Mouse (Mus musculus) layer of hippocampus, adult 2 months (tissue): ENCODE measurements around the gene Grik4. TPM values are rescaled to one million over a fixed set of nuclear protein-coding genes. Genes with fewer than 3 reads are reported as not detected.
A peak's percentile ranks its signal among the peaks of the same experiment; 100 is the strongest.

Source experiments
- DNase-seq, 2 experiments: peaks; one replicate each; pipeline ENCODE4 v3.0.0; 2022; ENCODE audit warnings: low spot score in 2 of 2
- H3K27ac ChIP-seq: fragments of 200-600 bp; 2 replicates; pipeline ENCODE4 v1.8.1; 2022
- H3K4me3 ChIP-seq: fragments of 200-600 bp; 2 replicates; pipeline ENCODE4 v1.8.1; 2022; ENCODE audit warnings: mild to moderate bottlenecking
- CTCF ChIP-seq: fragments of 200-600 bp; conservative IDR thresholded peaks from 2 replicates; pipeline ENCODE4 v1.8.1; 2022; ENCODE audit warnings: antibody characterized with exemption, mild to moderate bottlenecking, moderate library complexity
- total RNA-seq, 2 experiments: library from RNA; stranded (reverse); gene quantifications; 2 replicates each; pipeline ENCODE4 v1.2.3; 2021

The Grik4 gene
- total RNA-seq, 2 experiments from 2014 or later = 53.0 to 63.2 TPM

- TF ChIP-seq CTCF = no peak
- no peak for DNase-seq
- Histone ChIP-seq H3K4me3 (no peak overlapping the region), H3K27ac (peak overlapping the region; percentile 82)
Observed at GRCm38 (mm10) chr9:42641550-42642117, 302.7 kb downstream of the Grik4 start.

DNA sequence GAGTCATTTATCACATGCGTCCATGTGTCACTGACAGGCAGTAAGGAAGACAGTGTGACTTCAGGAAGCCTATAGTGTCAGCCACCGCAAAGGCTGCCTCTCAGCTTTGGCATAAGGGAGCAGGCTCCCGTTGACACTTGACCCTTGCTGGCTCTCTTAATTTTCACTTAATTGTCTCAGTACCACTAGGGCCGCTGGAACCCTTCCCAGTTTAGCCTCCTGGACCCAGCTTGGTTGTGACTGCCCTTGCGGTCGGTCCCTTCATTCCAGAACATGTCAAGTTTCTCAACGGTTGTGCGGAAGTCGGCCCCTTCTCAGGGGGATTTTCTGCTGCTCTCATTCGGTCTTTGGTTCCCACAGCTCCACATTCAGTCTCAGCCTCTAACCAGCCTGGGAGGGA lies 307.8 kb downstream of the Grik4 start:
- H3K4me3 ChIP-seq = no peak overlapping the region
- no peak for TF ChIP-seq CTCF
- no peak for DNase-seq
- no peak overlapping the region for H3K27ac ChIP-seq

DNA sequence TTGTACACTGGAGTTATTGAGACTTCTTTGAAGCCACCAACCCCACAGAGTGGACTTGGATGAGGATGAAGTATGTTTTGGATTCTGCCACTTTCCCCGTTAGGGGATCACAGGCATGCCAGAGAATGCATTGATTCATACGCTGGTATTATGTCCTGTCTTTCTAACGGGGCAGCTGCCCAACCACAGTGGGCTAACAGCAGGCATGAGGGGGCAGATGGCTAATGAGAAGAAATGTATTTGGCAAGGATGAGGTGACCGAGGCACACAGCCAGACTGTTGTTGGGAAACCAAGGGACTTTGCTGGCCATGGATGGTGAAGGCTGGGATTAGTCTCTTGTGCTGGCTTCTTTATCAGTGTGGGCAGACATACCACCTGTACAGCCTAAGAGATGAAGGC lies 312.8 kb downstream of the Grik4 start:
- TF ChIP-seq CTCF = no peak
- Histone ChIP-seq H3K27ac (peak overlapping the region; percentile 32; the same call in 1 of the 2 replicates), H3K4me3 (no peak overlapping the region)
- no peak for DNase-seq

DNA sequence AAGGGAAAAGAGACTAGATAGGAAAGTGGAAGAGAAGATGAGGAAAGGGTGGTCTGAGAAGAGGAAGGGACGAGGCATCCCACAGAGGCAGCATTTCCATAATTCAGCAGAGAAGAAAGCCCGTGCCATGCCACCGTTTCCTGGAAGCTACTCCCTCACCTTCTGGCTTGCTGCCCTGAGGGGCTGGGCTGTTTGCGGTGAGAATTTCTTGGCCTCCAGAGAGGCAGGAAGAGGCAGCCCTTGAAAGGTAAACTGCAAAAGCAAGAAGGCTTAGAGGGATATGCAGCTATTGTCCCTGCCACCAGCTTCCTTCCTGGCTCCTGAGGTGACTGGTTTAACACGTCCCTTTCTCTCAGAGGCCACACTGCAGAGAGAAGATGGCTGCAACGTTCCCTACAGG lies 316.7 kb downstream of the Grik4 start:
- no peak for TF ChIP-seq CTCF
- DNase-seq = no peak
- no peak overlapping the region for H3K4me3 ChIP-seq
- H3K27ac ChIP-seq = peak overlapping the region; percentile 56

GRCm38 (mm10) chr9:42627146-42627545 lies 317.1 kb downstream of the Grik4 start:
- TF ChIP-seq CTCF = no peak
- Histone ChIP-seq H3K27ac (peak overlapping the region; percentile 56), H3K4me3 (no peak overlapping the region)
- peak in 1 of 2 experiments; percentile 53 for DNase-seq

DNA sequence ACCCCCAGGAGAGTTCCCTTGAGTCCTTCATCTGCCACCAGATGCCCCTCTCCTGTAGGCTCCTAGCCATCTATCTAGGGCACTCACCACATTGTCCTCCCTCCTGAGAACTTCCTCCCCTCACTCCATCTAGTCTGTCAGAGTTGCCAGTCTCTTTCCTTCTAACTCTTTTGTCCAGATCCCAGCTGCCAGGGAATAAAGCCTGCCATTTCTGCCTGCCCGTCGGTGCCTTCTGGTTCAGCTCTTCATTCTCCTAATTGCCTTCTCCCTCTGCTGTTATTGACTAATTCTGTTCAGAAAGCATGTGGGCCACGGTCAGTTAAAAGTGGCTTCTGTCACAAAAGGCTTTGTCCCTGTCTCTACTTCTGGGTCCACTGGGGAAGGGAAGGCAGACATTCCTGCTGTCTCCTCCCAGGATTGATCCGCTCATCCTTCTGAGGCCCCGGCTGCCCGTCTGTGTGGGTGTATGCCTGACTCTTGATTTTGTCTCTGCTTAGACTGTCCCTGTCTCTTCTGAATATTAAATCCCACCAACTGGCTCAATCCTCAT lies 318.0 kb downstream of the Grik4 start:
- no peak for DNase-seq
- Histone ChIP-seq H3K27ac (peak overlapping the region; percentile 56), H3K4me3 (no peak overlapping the region)
- no peak for TF ChIP-seq CTCF

GRCm38 (mm10) chr9:42614409-42614808 lies 329.9 kb downstream of the Grik4 start:
- H3K27ac ChIP-seq = no peak overlapping the region

GRCm38 (mm10) chr9:42613827-42614226 lies 330.5 kb downstream of the Grik4 start:
- H3K27ac ChIP-seq = no peak overlapping the region
- DNase-seq = no peak
- no peak for TF ChIP-seq CTCF
- no peak overlapping the region for H3K4me3 ChIP-seq

More at GRCm38 (mm10) chr9:42614409-42614808, 329.9 kb downstream of the Grik4 start:
- no peak for TF ChIP-seq CTCF
- no peak for DNase-seq
- no peak overlapping the region for H3K4me3 ChIP-seq

GRCm38 (mm10) chr9:42612482-42612991 lies 331.8 kb downstream of the Grik4 start:
- DNase-seq = no peak
- peak overlapping the region; percentile 57; the same call in 1 of the 2 replicates for H3K27ac ChIP-seq
- no peak overlapping the region for H3K4me3 ChIP-seq
- no peak for TF ChIP-seq CTCF

- Histone ChIP-seq H3K27ac (no peak overlapping the region), H3K4me3 (no peak overlapping the region)
- DNase-seq = no peak
- TF ChIP-seq CTCF = peak; percentile 44
Observed at GRCm38 (mm10) chr9:42601445-42601844, 342.8 kb downstream of the Grik4 start.

DNA sequence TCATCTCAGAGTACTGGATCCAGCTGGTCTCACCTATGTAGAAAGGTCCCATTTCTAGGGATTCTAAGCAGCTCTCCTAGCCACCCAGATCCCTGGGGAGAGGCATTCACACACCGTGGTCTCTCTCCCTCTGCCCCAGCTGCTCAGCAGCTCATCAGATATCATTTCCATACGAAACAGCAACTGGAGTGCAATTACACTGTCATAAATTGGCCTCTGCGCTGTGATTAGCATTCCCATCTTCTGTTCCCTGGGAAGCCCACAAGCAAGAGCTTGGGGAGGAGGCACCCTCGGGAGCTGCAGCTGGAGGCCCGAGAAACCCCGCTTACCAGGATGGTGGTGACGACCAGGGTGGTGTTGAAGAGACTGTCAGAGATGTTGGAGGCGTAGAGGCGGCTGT lies 346.8 kb downstream of the Grik4 start:
- no peak for TF ChIP-seq CTCF
- no peak overlapping the region for H3K27ac ChIP-seq
- H3K4me3 ChIP-seq = no peak overlapping the region
- DNase-seq = no peak

- no peak for TF ChIP-seq CTCF
- Histone ChIP-seq H3K27ac (no peak overlapping the region), H3K4me3 (no peak overlapping the region)
- no peak for DNase-seq
Observed at GRCm38 (mm10) chr9:42578511-42578910, 365.8 kb downstream of the Grik4 start.

- Histone ChIP-seq H3K27ac (no peak overlapping the region), H3K4me3 (no peak overlapping the region)
- DNase-seq = no peak
- no peak for TF ChIP-seq CTCF
Observed at GRCm38 (mm10) chr9:42578106-42578505, 366.2 kb downstream of the Grik4 start.
